Mouse (Mus musculus) brain, embryonic 14.5 days (tissue): ENCODE measurements at regions not wholly inside any gene's neighbourhood (a gene's known extent, or its start where the extent isn't known, plus 50 kb on each side); places are given as distances from the start of the nearest gene placed in this dataset.

Experiments
- CTCF ChIP-seq: fragments of 200-500 bp; IDR thresholded peaks from 2 replicates; pipeline ENCODE4 v1.5.1; 2012; ENCODE audit warnings: inconsistent platforms, mild to moderate bottlenecking, moderate library complexity, borderline replicate concordance; ENCODE audit not compliant: insufficient read depth, insufficient read length; ENCODE audit errors: extremely low read depth
- POLR2A ChIP-seq: fragments of 200-500 bp; IDR thresholded peaks from 2 replicates; pipeline ENCODE4 v1.6.1; 2012; ENCODE audit warnings: mild to moderate bottlenecking, inconsistent platforms, borderline replicate concordance; ENCODE audit not compliant: poor library complexity, insufficient read depth, insufficient read length, severe bottlenecking; ENCODE audit errors: extremely low read depth

DNA sequence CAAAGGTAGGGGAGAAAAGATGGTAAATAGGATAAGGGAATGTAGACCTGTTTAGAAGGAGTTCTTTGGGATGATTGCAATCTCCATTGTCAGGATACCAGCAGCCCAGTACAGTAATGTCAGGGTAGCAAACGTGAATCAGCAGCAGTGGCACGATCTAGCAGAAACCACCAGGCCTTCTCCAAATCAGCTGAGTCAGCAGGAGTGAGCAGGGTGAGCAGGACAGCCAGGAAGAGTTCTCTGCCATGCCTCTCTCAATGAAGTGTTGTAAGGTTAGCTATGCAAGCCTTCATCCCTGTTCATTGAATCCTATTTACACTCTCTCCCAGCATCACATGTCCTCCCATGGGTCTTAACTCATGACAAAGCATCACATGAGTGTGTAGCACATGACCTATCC, 135.5 kb downstream of the Atp23 start:
- no peak for TF ChIP-seq CTCF
- TF ChIP-seq POLR2A, result no peak
